Mouse (Mus musculus): ENCODE results near the gene Nucb1.

DNA sequence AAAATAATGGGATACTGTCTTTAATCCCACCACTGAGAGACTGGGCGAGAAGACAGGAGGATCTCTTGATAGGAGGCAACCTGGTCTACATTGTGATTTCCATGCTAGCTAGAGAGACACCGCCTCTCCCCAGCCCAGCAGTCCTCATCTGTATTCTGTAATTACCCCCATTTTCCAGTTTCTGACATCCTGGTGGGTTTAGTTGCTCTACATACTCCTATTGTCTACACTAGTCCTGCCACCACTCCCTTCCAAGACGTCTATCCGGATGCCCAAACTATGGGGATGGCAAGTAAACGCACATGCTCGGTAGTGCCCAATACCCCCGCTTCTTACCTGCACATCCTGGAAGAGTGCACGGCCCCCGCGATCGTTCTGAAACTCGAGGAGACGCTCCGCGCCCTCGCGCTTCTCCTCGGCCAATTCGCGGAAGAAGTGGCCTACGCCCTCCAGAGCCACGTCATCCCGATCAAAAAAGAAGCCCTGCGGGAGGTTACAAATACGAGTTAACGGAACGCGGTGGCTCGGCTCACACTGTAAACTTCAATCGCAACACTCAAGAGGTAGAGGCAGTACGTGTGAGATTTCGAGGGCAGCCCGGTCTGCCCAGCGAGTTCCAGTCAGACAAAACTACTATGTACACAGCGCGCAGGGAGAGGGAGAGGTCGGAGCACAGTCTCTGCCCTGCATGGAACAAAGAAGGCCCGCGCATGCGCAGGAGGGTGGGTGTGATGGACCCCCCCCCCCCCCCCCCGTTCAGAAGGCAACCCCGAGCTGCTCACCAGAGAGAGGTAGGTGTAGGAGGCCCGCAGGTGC is 51.2 kb downstream of the Nucb1 start:
- TF ChIP-seq CTCF (IDR thresholded peaks at IDR 0.05; ENCODE audit: low read depth, low read length) (no peak), GATA1 (IDR thresholded peaks at IDR 0.05; ENCODE audit: borderline replicate concordance, low read length) (no peak)
